ENCODE assay signal across 8 mouse cellular contexts in genomic region chr11:107469031-107469522, GRCm38 (mm10). TPM values are rescaled to one million over a fixed set of nuclear protein-coding genes. Genes with fewer than 3 reads are reported as not detected.
DNase-seq lines count a peak whose midpoint lies in the region; ATAC-seq and TF ChIP-seq lines count a peak whose summit lies in the region.

No protein-coding gene starts in this region.

- peak overlapping the region; percentile 85 for H3K27ac ChIP-seq in hindbrain, embryonic 11.5 days (ENCODE audit: low read depth, low read length)

- peak; percentile 44 for DNase-seq in G1E (ENCODE audit: low spot score)
- DNase-seq in cerebellum, adult 9-10 months: peak; percentile 76
- DNase-seq in hindbrain, embryonic 11.5 days (ENCODE audit: low spot score): peak; percentile 90
- DNase-seq in layer of hippocampus, postnatal 14 days (ENCODE audit: low spot score in 2 of 2): peak; percentile 81 to 83
- DNase-seq in lung, postnatal 10 days: peak; percentile 85
- DNase-seq in ovary, postnatal 14 days (ENCODE audit: low spot score): peak; percentile 71
- DNase-seq in thymus, postnatal 10 days (ENCODE audit: low spot score in 2 of 2): peak; percentile 57 to 77

- H3K4me1 ChIP-seq in G1E (ENCODE audit: insufficient read depth, low read depth, low read length): peaks cover 62% of the 10 kb centered on the region
- H3K4me1 ChIP-seq in hindbrain, embryonic 11.5 days (replicated peaks; ENCODE audit: control insufficient read depth, insufficient read depth, low read length): peaks cover 3% of the 10 kb centered on the region; the same call in 1 of the 2 replicates

- no peaks in the 10 kb centered on the region for H3K9me3 ChIP-seq in G1E (replicated peaks)
- H3K9me3 ChIP-seq in hindbrain, embryonic 11.5 days (ENCODE audit: control insufficient read depth, low read length): no peaks in the 10 kb centered on the region

- H3K4me2 ChIP-seq in hindbrain, embryonic 11.5 days (replicated peaks; ENCODE audit: low read depth, low read length): peak overlapping the region; percentile 85

- H3K4me3 ChIP-seq in G1E (ENCODE audit: low read depth, low read length): peak overlapping the region; percentile 94
- peak overlapping the region; percentile 85 for H3K4me3 ChIP-seq in hindbrain, embryonic 11.5 days (ENCODE audit: low read depth, low read length)

- H3K27me3 ChIP-seq in G1E (ENCODE audit: insufficient read depth, low read length): no peaks in the 10 kb centered on the region
- no peaks in the 10 kb centered on the region for H3K27me3 ChIP-seq in hindbrain, embryonic 11.5 days (ENCODE audit: control insufficient read depth, insufficient read depth, low read length)

- WGBS in hindbrain, embryonic 11.5 days: under 1% methylated on average over 38 of the region's 38 CpGs

- peak overlapping the region; percentile 84 for H3K9ac ChIP-seq in hindbrain, embryonic 11.5 days (ENCODE audit: low read depth, low read length)

- ATAC-seq in G1E (ENCODE audit: extremely low read depth, insufficient number of reproducible peaks, low FRiP score, poor library complexity, severe bottlenecking): no peak
- peak; percentile 48 for ATAC-seq in frontal cortex, adult (ENCODE audit: low TSS enrichment)
- ATAC-seq in hindbrain, embryonic 11.5 days (ENCODE audit: low FRiP score): peak; percentile 88

- peak; percentile 45 for TF ChIP-seq CTCF in G1E (IDR thresholded peaks at IDR 0.05; ENCODE audit: low read depth, low read length)

- H3K36me3 ChIP-seq in G1E (replicated peaks): peaks cover 17% of the 10 kb centered on the region
- no peaks in the 10 kb centered on the region for H3K36me3 ChIP-seq in hindbrain, embryonic 11.5 days (ENCODE audit: control insufficient read depth, insufficient read depth, low read length)

RNA-seq across cellular contexts. Expression of gene Pitpnc1, which starts 1.4 kb away (rescaled TPM):
- total RNA-seq in G1E (2014; fragmentation: Nextera tagmentation) (53.5 and 54.8 TPM in 2 replicates), G1E (2017) (27.9 and 31.5 TPM in 2 replicates)
- 9.9 and 10.1 TPM in 2 replicates for polyA plus RNA-seq in G1E (2012)
- 26.8 and 32.3 TPM in 2 replicates for polyA plus RNA-seq in hindbrain, embryonic 11.5 days (2014; fragmentation: Nextera tagmentation; extraction: Ambion mirVana)
- 10 to 100 TPM; 50.5 to 72.8 TPM for total RNA-seq in layer of hippocampus, postnatal 14 days (2021)

RNA-seq across cellular contexts. Expression of gene Psmd12, which starts 10.2 kb away (rescaled TPM):
- total RNA-seq in G1E (2014; fragmentation: Nextera tagmentation): 77.4 and 90.2 TPM in 2 replicates
- 116 and 121 TPM in 2 replicates for total RNA-seq in G1E (2017)
- 31.4 and 39.1 TPM in 2 replicates for polyA plus RNA-seq in G1E (2012)
- polyA plus RNA-seq in hindbrain, embryonic 11.5 days (2014; fragmentation: Nextera tagmentation; extraction: Ambion mirVana): 224 and 230 TPM in 2 replicates
- total RNA-seq in layer of hippocampus, postnatal 14 days (2021): 10 to 100 TPM; 70.5 to 72.9 TPM
